Mouse (Mus musculus) neural tube, embryonic 13.5 days (tissue): ENCODE data around the gene Stat2. TPM values are rescaled to one million over a fixed set of nuclear protein-coding genes. Genes with fewer than 3 reads are reported as not detected.
"Not testable (repeated sequence)": the region's sequence is repeated elsewhere in the genome, so short reads cannot be mapped to it uniquely, and the experiment has no call there.

Experiments
- ATAC-seq: fragments of 200-750 bp; cut with Nextera tagmentation; 2 replicates; pipeline ENCODE4 v1.8.0; 2017; ENCODE audit warnings: low read depth, mild to moderate bottlenecking, moderate TSS enrichment, moderate library complexity
- H3K27ac ChIP-seq: fragments of 300-500 bp; sonication (generic); replicated peaks from 2 replicates; pipeline ENCODE4 v1.5.1; 2015; ENCODE audit warnings: moderate library complexity, mild to moderate bottlenecking, inconsistent platforms
- H3K27me3 ChIP-seq: fragments of 300-500 bp; sonication (generic); 2 replicates; pipeline ENCODE4 v1.6.1; 2015; ENCODE audit warnings: mild to moderate bottlenecking, inconsistent platforms
- H3K36me3 ChIP-seq: fragments of 300-500 bp; sonication (generic); 2 replicates; pipeline ENCODE4 v1.6.1; 2015; ENCODE audit warnings: mild to moderate bottlenecking, inconsistent platforms
- H3K4me1 ChIP-seq: fragments of 300-500 bp; sonication (generic); replicated peaks from 2 replicates; pipeline ENCODE4 v1.6.1; 2015; ENCODE audit warnings: inconsistent platforms
- H3K4me2 ChIP-seq: fragments of 300-500 bp; sonication (generic); 2 replicates; pipeline ENCODE4 v1.6.1; 2015; ENCODE audit warnings: inconsistent platforms, mild to moderate bottlenecking, moderate library complexity
- H3K4me3 ChIP-seq: fragments of 300-500 bp; sonication (generic); 2 replicates; pipeline ENCODE4 v1.5.1; 2015; ENCODE audit warnings: mild to moderate bottlenecking, inconsistent platforms
- H3K9ac ChIP-seq: fragments of 300-500 bp; sonication (generic); 2 replicates; pipeline ENCODE4 v1.6.1; 2015; ENCODE audit warnings: moderate library complexity, mild to moderate bottlenecking, inconsistent platforms
- H3K9me3 ChIP-seq: fragments of 300-500 bp; sonication (generic); 2 replicates; pipeline ENCODE4 v1.6.1; 2016; ENCODE audit warnings: inconsistent platforms
- WGBS: fragments of 180-500 bp; shearing (Covaris S2); methylation state at CpG from one replicate; pipeline ENCODE4 v1.1.7; 2015; 5-methylcytosine and 5-hydroxymethylcytosine counted together
- polyA plus RNA-seq: library from polyadenylated mRNA; unstranded; fragments of >200 nt; fragmentation: Nextera tagmentation; extraction: Ambion mirVana; gene quantifications from 2 replicates; pipeline ENCODE4 v1.2.1, GENCODE M21; 2015

The Stat2 gene
- polyA plus RNA-seq, 1 experiment from 2014 or later, result 23.7 TPM

GRCm38 (mm10) chr10:128260376-128260775 lies 10.0 kb upstream of the Stat2 start:
- not testable (repeated sequence) for H3K4me1 ChIP-seq, H3K9me3 ChIP-seq, H3K36me3 ChIP-seq, H3K27me3 ChIP-seq, H3K4me2 ChIP-seq, H3K27ac ChIP-seq, H3K9ac ChIP-seq, H3K4me3 ChIP-seq, ATAC-seq
- WGBS, result 85% methylated on average over 7 of the region's 7 CpGs

GRCm38 (mm10) chr10:128262300-128262699 lies 8.1 kb upstream of the Stat2 start:
- 79% methylated on average over 22 of the region's 22 CpGs for WGBS
- Histone ChIP-seq H3K36me3 (no peaks in the 10 kb centered on the region), H3K27me3 (no peaks in the 10 kb centered on the region), H3K4me2 (no peak overlapping the region), H3K9ac (no peak overlapping the region), H3K9me3 (no peaks in the 10 kb centered on the region), H3K27ac (no peak overlapping the region), H3K4me3 (no peak overlapping the region), H3K4me1 (no peaks in the 10 kb centered on the region)
- ATAC-seq, result no peak

- no peaks in the 10 kb centered on the region for H3K27me3 ChIP-seq
- H3K4me1 ChIP-seq, result no peaks in the 10 kb centered on the region
- WGBS, result 85% methylated on average over 6 of the region's 6 CpGs
- H3K4me3 ChIP-seq, result no peak overlapping the region
- H3K4me2 ChIP-seq, result no peak overlapping the region
- H3K36me3 ChIP-seq, result no peaks in the 10 kb centered on the region
- no peak for ATAC-seq
- H3K9ac ChIP-seq, result no peak overlapping the region
- no peaks in the 10 kb centered on the region for H3K9me3 ChIP-seq
- no peak overlapping the region for H3K27ac ChIP-seq
These were observed 6.7 kb upstream of the Stat2 start for GRCm38 (mm10) chr10:128263393-128264310.

GRCm38 (mm10) chr10:128268371-128268770 lies 2.0 kb upstream of the Stat2 start, which contains the start of gene Apof:
Gene Apof (plus strand): TSS chr10:128268671.
- H3K36me3 ChIP-seq, result no peaks in the 10 kb centered on the region
- H3K4me2 ChIP-seq, result no peak within 1 kb of the TSS
- H3K4me3 ChIP-seq, result no peak within 1 kb of the TSS
- no peaks in the 10 kb centered on the region for H3K9me3 ChIP-seq
- ATAC-seq, result no peak
- H3K9ac ChIP-seq, result no peak within 1 kb of the TSS
- no peaks in the 10 kb centered on the region for H3K27me3 ChIP-seq
- H3K4me1 ChIP-seq, result peaks cover 11% of the 10 kb centered on the region; the same call in 1 of the 2 replicates
- WGBS, result 87% methylated on average over 6 of the region's 6 CpGs
- H3K27ac ChIP-seq, result no peak within 1 kb of the TSS

- Histone ChIP-seq H3K36me3 (no peaks in the 10 kb centered on the region), H3K4me3 (no peak overlapping the region), H3K27ac (no peak overlapping the region), H3K9ac (no peak overlapping the region), H3K4me1 (peaks cover 11% of the 10 kb centered on the region; the same call in 1 of the 2 replicates), H3K27me3 (no peaks in the 10 kb centered on the region), H3K9me3 (no peaks in the 10 kb centered on the region), H3K4me2 (peak overlapping the region; percentile 62; the same call in 1 of the 2 replicates)
- no peak for ATAC-seq
- WGBS, result 89% methylated on average over 16 of the region's 16 CpGs
These were observed 1.0 kb upstream of the Stat2 start for GRCm38 (mm10) chr10:128269206-128269910.

GRCm38 (mm10) chr10:128270866-128271265 lies 507 bp downstream of the Stat2 start:
- Histone ChIP-seq H3K27me3 (no peaks in the 10 kb centered on the region), H3K9ac (peak overlapping the region; percentile 86), H3K4me3 (peak overlapping the region; percentile 79), H3K36me3 (no peaks in the 10 kb centered on the region), H3K27ac (peak overlapping the region; percentile 88), H3K9me3 (no peaks in the 10 kb centered on the region), H3K4me1 (peaks cover 11% of the 10 kb centered on the region; the same call in 1 of the 2 replicates), H3K4me2 (peak overlapping the region; percentile 62)
- WGBS, result 41% methylated on average over 7 of the region's 7 CpGs
- ATAC-seq, result no peak

GRCm38 (mm10) chr10:128271883-128272282 lies 1.5 kb downstream of the Stat2 start:
- ATAC-seq, result no peak

GRCm38 (mm10) chr10:128272819-128273439 lies 2.6 kb downstream of the Stat2 start:
- H3K9ac ChIP-seq, H3K4me2 ChIP-seq, H3K27ac ChIP-seq, H3K9me3 ChIP-seq, H3K4me3 ChIP-seq, H3K27me3 ChIP-seq, ATAC-seq: not testable (repeated sequence)
- H3K36me3 ChIP-seq, result peaks cover 12% of the 10 kb centered on the region
- 92% methylated on average over 4 of the region's 7 CpGs for WGBS
- H3K4me1 ChIP-seq, result peaks cover 11% of the 10 kb centered on the region; the same call in 1 of the 2 replicates

More at GRCm38 (mm10) chr10:128271883-128272282, 1.5 kb downstream of the Stat2 start:
- peaks cover 6% of the 10 kb centered on the region for H3K36me3 ChIP-seq
- H3K27me3 ChIP-seq, result no peaks in the 10 kb centered on the region
- peaks cover 11% of the 10 kb centered on the region; the same call in 1 of the 2 replicates for H3K4me1 ChIP-seq
- no peak overlapping the region for H3K4me3 ChIP-seq
- peak overlapping the region; percentile 0; the same call in 1 of the 2 replicates for H3K4me2 ChIP-seq
- H3K9ac ChIP-seq, result no peak overlapping the region
- no peaks in the 10 kb centered on the region for H3K9me3 ChIP-seq
- 71% methylated on average over 2 of the region's 2 CpGs for WGBS
- H3K27ac ChIP-seq, result no peak overlapping the region

- ATAC-seq, H3K4me2 ChIP-seq, H3K4me3 ChIP-seq, H3K9me3 ChIP-seq, H3K27me3 ChIP-seq, H3K9ac ChIP-seq, H3K27ac ChIP-seq: not testable (repeated sequence)
- H3K4me1 ChIP-seq, result peaks cover 11% of the 10 kb centered on the region; the same call in 1 of the 2 replicates
- peaks cover 34% of the 10 kb centered on the region for H3K36me3 ChIP-seq
- WGBS, result 88% methylated on average over 1 of the region's 1 CpGs
These were observed 5.0 kb downstream of the Stat2 start for GRCm38 (mm10) chr10:128275374-128275773.

GRCm38 (mm10) chr10:128278158-128278557 lies 7.8 kb downstream of the Stat2 start:
- no peak overlapping the region for H3K27ac ChIP-seq
- ATAC-seq, result no peak
- H3K4me2 ChIP-seq, result no peak overlapping the region
- H3K36me3 ChIP-seq, result peaks cover 62% of the 10 kb centered on the region
- H3K9me3 ChIP-seq, result no peaks in the 10 kb centered on the region
- H3K4me3 ChIP-seq, result no peak overlapping the region
- no peaks in the 10 kb centered on the region for H3K4me1 ChIP-seq
- H3K27me3 ChIP-seq, result no peaks in the 10 kb centered on the region
- H3K9ac ChIP-seq, result no peak overlapping the region
- 66% methylated on average over 6 of the region's 6 CpGs for WGBS

- no peaks in the 10 kb centered on the region for H3K9me3 ChIP-seq
- H3K4me1 ChIP-seq, result no peaks in the 10 kb centered on the region
- ATAC-seq, result no peak
- H3K27ac ChIP-seq, result no peak overlapping the region
- 91% methylated on average over 6 of the region's 6 CpGs for WGBS
- no peak overlapping the region for H3K9ac ChIP-seq
- peaks cover 82% of the 10 kb centered on the region for H3K36me3 ChIP-seq
- no peak overlapping the region for H3K4me3 ChIP-seq
- no peak overlapping the region for H3K4me2 ChIP-seq
- H3K27me3 ChIP-seq, result no peaks in the 10 kb centered on the region
These were observed 10.6 kb downstream of the Stat2 start for GRCm38 (mm10) chr10:128280943-128281342.

GRCm38 (mm10) chr10:128281682-128282081 lies 11.3 kb downstream of the Stat2 start:
- Histone ChIP-seq H3K4me2 (no peak overlapping the region), H3K27me3 (no peaks in the 10 kb centered on the region), H3K9ac (no peak overlapping the region), H3K4me1 (no peaks in the 10 kb centered on the region), H3K9me3 (no peaks in the 10 kb centered on the region), H3K4me3 (no peak overlapping the region), H3K36me3 (peaks cover 85% of the 10 kb centered on the region), H3K27ac (no peak overlapping the region)
- no peak for ATAC-seq
- WGBS, result 94% methylated on average over 14 of the region's 14 CpGs
